Mouse (Mus musculus): ENCODE data around the gene Sp9.

Sp9 gene

DNA sequence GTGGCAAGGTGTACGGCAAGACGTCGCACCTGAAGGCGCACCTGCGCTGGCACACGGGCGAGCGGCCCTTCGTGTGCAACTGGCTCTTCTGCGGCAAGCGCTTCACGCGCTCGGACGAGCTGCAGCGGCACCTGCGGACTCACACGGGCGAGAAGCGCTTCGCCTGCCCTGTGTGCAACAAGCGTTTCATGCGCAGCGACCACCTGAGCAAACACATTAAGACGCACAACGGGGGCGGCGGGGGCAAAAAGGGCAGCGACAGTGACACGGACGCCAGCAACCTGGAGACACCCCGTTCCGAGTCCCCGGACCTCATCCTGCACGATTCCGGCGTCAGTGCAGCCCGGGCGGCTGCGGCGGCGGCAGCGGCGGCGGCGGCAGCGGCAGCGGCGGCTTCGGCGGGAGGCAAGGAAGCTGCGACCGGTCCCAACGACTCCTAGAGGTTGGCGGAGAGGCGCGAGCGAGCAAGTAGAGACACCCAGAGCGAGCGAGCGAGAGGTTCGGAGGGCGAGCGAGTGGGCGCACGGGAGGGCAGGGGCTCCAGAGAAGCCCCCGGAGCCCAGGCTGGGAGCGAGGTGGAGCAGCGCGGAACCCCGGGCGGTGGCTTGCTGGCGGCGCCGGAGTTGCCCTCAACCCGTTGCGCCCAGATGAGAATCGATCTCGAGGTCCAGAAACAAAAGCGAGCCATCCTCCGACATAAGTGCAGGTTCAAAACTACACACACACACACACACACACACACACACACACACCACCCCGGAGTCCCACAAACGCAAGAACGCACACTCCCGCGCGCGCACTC is 2.6 kb downstream of the Sp9 start:
- DNase-seq (ENCODE audit: low spot score in 2 of 2): peak in 1 of 2 experiments; percentile 18

DNA sequence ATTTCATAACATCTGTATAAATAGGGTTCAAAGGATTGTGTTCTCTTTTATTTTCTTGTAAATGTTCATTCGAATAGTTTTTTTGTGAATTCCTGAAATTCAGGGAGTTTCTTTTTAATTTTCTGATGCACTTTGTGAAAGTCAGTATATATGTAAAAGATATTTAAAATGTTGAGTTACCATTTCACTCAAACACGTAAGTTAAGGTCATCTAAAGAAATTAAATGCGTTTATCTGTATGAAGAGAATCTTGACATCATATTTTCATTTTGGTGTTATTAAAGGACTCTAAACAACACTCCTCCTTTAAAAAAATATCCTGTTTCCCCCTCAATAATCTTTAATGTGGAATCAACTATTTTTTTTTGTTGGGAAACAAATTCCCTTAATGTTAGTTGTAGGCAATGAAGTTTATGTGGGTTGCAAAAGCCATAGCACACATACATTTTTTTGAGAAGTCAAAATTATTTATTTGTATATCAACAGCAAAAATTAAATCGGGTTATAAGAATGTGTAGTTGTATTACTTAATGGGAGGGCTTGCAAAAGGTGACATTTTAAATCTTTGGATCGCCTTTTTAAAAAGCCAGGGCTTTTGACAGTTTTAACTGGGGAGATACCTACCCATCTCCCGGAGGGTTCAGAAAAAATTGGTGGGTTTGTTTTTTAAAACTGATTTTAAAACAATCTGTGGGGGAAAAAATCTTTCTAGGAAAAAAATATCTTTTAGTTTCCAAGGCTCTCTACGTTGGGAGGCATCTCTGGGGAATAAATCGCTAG is 3.7 kb downstream of the Sp9 start:
- DNase-seq (ENCODE audit: low spot score in 2 of 2): no peak

DNA sequence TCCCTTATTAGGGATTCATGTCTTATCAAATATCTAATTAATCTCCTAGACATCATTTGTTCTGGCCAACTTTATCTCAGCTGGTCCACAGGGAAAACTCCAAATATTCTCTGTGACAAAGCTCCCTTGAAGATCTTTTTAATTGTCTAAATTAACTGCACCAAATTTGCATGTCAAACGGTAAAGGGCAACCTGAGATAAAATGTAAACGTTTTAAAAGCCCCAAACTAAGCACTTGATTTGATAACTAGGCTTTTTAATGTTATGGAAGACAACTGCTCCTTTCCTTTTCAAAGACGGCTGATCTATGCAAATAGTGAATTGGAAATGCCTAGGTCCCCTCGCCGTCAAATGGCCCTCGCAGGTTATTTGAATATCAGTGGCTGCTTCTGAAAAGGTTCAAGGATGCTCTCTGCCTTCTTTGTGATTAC is 4.4 kb downstream of the Sp9 start:
- no peak for DNase-seq (ENCODE audit: low spot score in 2 of 2)

DNA sequence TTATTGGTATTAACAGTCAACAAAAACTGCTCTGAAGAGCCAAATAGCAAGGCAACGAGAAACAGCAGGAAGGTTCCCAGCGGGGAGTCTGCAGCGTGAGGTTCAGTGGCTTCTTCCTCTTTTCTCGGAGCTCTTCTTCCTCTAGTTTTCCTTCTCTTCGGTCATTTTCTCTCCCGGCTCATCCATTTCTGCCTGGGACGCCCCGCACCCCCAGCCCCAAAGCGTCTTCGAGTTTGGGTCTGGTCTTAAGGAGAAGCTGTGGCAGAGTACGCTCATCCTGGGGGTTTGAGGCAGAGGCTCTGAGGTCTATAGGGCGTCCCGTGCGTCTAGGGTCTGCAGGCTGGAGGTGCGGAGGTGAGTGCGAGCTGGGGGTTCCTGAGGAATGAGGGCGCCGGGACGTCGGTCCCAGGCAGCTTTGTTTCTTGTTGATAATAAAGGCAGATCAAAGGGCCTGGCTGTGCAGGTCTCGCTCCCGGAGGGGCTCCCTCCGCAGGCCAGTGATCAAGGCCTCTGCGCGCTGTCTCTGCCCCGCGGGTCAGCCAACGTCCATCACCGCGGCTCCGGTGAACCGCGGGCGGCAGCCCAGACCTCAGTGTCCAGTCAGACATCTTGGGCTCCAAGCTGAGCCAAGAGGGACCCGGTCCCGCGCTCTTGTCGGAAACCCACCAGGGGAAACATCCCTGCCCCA is 5.4 kb downstream of the Sp9 start:
- peak in 1 of 2 experiments; percentile 4 for DNase-seq (ENCODE audit: low spot score in 2 of 2)

DNA sequence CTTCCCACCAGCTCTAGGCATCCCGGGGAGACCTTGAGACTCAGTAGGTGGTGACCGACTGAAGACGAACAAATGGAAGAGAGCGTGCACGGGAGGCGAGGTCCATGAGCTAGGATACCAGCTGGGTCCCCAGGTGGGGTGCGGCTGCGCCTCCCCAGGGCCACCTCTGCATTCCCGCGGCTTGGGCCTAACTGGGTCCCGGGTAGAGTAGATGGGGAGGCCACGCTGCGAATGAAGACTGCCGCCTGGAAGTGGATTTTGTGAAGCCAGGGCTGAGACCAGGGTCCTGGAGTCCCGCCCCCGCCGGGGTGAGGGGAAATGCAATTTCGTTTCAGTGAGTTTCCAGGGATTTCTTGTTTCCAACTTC is 6.0 kb downstream of the Sp9 start:
- DNase-seq (ENCODE audit: low spot score in 2 of 2): no peak

DNA sequence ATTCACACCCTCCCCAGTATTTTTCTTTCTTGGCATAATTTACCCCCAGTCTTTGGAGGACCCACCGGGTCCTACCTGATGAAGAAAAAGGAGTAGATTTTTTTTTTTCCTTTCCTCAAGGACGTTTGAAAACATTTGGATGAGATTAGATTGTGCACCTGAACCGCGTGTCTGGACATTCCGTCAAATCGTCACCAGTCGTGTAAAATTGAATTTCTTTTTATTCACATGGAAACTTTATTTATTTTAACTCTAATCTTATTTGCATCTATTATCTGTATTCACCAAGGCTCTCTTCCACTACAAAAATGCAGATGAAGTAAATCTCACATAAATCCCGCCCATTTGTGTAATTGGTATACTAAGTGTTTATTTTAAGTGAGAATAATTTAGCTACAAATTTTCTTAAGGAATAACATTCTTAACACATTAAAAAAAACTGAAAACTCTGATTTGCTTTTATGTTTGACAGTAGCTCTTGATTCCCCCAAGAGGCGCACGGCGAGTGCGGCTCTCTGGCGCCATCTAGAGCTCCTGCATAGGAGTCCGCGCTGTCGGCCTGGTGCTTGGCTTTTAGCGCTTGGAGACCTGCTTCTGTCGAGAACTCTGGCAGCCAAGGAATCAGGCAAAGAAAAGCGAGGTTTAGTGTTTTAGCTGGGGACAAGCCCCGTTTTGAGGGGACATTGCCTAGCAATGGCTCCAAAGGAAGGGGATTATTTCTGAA is 6.6 kb downstream of the Sp9 start:
- peak; percentile 47 to 76 for DNase-seq (ENCODE audit: low spot score in 2 of 2)

DNA sequence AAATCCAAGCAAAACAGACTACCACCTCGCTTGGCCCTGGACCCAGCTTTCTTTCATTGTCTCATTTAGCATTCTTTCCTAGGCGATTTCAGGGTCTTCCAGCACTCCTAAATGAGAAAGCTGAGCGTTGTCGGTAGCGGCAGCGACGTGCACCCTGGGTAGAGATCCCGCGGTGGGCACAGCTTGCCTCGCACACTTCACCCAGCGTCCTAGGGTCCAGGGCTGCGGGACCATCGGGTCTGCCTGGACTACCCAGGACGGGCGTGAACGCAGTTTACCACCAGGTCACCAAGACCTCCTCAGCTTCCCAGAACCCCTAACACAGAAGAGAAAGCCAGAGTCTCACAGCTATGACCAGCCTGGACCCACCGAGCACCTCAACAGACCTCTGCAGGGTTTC is 7.1 kb downstream of the Sp9 start:
- DNase-seq (ENCODE audit: low spot score in 2 of 2): no peak

DNA sequence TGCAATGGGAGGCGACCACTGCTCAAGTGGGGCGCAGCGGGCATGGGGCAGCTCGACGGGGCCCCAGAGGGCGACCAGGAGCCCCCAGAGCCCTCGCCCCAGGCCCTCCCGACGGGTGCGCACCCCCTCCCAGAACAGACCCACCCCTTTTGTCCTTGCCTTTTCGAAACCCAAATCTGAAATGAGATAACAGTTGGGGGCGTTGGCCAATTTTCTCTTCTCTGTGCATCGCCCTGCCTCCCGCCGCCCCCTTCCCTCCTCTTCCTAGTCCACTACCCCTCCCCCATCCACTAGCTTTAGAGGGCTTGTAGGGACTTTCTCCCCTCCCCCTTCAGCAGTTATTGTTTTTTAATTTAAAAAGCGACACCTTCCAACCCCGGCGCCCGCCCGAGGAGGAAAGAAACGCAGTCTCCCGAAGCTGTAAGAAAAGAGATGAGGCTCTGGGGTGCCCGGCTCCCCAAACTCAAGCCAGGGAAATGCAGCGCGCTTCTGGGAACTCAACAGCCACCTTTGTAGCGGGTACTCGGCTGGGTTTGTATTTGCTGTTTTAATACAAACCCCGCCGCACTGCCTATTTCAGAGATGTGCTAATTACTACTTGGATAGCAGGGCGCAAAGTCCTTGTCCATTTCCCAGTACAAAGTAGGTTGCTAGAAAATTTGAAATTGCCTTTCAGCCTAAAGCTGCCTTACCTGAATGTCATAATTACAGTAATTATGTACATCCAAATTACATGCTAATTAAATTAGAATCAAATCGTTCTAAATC is 7.7 kb downstream of the Sp9 start:
- DNase-seq (ENCODE audit: low spot score in 2 of 2): no peak

DNA sequence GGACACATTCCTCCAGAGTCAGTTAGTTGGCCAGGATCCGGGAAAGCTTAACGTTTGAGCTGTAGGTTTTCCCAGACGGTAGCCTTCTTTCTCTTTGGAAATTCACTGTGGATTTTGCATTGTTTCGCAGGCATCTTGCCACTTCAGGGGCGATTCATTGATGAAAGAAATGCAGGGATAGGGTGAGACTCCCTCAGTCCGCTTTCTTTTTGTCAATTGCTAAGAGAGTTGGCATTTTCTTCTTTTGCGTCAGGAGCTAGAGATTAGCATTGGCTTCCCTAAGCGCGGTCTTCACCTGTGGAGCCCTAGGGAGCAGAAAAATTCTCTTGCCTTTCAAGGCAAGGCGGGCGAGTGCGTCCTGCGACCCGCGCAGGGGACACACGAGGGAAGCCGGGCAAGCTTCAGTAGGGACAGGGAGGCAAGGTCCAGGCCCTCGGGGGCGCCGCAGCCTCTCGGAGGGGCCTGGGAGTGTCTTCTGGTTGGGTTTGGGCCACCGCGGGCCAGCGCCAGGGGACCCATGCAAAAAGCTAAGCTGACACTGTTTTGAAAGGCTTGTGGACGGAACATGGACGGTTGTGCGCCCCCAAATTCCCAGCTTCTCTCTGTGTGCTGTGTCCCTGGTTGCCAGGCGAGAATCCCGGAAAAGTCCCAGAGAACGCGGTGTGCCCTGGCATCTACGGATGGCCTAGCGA is 8.8 kb downstream of the Sp9 start:
- no peak for DNase-seq (ENCODE audit: low spot score in 2 of 2)

DNA sequence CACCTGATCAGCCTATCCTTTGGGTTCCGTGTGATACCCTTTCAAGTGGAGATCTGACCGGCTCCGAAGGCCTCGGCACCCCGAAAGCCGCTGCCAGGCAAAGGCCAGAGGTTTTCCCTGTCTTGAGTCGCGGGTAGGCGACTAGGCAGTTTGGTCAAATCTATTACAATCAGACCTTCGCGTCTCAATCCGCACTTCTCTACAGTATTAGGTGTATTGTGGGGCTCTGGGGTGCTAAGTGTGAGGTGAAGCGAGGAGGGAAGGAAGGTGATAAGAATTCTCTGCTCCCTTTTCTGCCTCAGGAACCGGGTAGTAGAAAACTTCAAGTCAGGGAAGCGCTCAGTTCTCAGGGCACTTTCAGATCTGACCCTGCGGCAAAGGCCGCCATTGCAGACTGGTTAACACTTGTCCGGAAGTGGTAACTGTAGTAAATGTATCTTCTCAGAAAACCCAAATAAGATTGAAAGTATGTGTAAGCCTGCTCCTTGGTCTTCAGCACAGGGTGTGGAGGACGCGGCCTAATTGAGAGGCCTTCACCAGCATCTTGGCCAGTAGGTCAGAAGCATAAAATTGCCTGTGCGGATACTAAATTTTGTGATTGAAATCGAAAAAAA is 9.4 kb downstream of the Sp9 start:
- DNase-seq (ENCODE audit: low spot score in 2 of 2): no peak

DNA sequence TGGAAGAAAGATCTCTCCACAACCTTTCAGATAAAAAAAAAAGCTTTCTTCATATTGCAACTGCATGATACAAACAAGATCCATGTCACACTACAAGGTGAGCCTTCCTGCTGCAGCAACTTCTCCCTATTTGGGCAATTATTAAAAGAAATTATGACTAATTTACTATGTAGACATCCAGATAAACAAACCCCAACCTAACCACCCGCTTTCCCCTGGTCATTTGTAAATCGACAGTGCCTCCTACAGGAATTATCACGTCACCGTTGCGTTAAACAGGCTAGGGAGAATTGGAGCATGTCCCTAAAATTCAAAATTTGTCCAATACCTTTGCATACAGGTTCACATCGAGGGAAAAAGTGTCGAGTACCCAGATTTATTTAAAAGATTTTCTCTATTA is 10.0 kb downstream of the Sp9 start:
- no peak for DNase-seq (ENCODE audit: low spot score in 2 of 2)

DNA sequence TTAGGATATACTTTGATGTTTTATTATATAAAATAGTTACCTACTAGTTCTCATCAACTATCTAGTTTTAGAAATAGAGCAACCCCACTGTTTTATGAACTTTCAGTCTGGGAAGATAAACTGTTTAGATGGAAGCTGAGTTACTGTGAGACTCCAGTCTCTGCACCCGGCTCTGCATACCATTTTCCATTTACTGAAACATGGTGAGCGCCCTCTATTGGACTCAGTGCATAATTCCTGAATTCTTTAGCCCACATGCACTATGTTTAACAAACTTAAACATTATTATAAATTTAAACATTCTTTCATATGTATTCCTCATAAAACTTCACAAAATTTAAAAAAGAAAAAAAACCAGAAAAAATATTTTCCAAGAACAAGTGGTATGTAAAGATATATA is 13.9 kb downstream of the Sp9 start:
- no peak for DNase-seq (ENCODE audit: low spot score in 2 of 2)

DNA sequence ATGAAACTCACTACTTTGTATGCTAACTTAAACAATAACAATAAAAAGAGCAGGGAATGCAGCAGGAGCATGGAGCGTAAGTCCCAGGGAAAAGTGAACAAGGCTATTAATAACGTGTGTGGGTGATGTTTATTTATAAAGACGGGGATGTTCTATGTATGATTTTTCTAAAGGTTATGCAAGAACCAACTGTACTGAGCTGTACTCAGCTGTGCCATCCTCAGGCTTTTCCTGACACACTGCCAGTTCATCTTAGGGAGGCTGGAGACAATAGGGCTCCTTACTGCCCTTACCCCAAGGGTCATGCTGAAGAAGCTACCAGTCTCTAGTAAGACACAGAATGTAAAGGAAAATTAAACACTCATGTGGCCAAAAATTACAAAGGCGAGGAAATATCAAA is 19.4 kb downstream of the Sp9 start:
- DNase-seq (ENCODE audit: low spot score in 2 of 2): no peak

DNA sequence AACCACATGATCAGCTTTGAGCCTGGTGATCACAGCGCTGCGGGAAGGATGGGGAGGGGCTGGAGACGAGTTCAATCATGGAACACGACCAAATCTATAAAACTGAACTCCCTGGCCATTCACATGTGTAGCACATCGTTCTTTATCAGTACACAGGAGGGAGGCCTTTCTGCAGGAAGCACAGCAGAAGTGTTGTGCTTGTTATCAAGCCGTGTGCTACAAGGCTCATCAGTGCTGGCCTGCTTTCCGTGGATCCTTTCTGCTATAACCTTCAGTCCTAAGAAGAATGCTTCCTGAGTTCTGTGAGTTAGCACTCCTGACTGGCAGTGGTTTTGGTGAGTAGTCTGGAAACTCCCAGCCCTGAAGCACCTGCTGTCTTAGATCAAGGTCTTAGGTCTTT is 23.3 kb downstream of the Sp9 start:
- no peak for DNase-seq (ENCODE audit: low spot score in 2 of 2)

DNA sequence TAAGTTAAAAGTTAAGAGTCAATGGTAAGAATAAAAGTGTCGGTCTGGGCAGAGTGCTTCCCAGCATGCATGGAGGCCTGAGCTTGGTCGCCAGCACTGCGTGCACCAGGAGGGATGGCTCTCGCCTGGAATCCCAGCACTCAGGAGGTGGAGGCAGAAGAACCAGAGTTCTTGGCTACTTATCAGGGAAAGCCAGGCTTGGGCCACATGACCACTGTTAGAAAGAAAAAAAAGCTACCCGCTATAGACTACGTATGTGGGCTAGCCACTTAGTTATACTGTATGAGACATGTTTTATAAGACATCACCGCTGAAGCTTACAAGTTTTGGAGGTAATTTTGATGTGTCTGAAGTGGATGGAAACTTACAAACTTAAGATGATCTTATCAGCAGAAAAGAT is 26.4 kb downstream of the Sp9 start:
- no peak for DNase-seq (ENCODE audit: low spot score in 2 of 2)

DNA sequence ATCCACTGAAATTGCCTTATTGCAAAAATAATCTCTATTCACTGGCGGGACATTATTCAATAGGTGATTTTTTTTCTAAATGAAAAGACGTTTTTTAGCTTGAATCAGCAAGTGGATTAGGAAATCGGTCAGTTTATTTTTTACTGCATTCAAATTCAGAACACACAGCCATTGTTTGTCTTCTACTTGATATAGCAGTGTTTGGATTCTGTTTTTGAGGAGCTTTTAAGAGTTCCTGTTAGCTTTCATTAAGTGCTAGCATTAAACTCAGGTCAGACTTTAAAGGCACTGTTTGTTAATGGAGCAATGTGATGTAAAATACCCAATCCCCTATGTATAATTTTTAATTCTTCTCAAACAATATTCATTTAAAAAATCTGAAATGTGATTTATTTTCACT is 27.1 kb downstream of the Sp9 start:
- DNase-seq (ENCODE audit: low spot score in 2 of 2): no peak

DNA sequence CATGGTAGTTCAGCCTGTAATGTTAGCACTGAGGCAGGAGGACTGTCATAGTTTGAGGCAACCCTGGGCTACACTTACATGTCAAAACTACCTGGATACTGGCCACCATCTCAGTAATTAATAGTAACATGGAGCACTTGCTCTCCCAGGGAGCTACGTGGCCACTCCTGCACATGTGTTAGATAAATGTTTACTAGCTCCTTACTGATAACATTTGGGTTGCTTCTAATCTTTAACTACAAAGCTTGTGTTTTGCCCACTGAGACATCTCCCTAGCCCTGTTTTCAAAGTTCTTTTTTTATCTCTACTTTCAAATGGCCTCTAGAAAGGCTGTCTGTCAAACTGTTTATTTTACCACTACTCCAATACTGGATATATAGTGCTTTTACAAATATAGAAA is 30.3 kb downstream of the Sp9 start:
- no peak for DNase-seq (ENCODE audit: low spot score in 2 of 2)

DNA sequence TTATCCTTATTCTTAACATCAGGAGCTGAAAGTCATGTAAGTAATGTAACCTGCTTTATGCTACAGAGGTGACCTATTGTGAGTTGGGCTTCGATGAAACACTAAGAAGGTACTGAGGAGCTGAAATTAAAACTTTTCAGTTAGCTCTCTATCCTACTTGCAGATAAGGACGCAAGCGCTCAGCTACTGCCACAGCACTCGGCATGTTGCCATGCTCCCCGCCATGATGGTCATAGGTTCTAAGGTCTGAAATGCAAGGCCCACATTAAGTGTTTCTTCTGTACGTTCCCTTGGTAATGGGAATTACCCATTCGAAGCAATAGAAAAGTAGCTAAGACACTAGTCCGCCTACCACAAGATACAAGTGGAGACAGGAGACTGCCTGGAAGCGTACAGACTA is 31.0 kb downstream of the Sp9 start:
- DNase-seq (ENCODE audit: low spot score in 2 of 2): no peak

DNA sequence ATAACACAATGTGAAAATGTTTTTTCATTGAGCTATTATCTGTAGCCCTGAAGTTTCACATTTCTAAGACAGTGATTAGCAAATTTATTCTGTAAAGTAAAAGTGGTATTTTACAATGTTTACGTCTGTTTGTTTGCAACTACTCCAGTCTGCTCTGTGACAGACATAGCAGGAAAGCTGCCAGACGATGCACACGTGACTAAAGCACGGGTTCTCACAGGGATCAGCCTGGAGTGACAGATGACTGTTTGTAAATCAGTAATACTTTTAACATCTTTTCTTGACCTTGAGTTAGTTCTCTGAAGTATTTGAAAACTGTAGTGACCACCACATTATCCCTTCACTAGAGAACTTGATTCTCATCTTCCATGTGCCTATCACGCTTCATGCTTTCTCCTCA is 32.8 kb downstream of the Sp9 start:
- no peak for DNase-seq (ENCODE audit: low spot score in 2 of 2)

DNA sequence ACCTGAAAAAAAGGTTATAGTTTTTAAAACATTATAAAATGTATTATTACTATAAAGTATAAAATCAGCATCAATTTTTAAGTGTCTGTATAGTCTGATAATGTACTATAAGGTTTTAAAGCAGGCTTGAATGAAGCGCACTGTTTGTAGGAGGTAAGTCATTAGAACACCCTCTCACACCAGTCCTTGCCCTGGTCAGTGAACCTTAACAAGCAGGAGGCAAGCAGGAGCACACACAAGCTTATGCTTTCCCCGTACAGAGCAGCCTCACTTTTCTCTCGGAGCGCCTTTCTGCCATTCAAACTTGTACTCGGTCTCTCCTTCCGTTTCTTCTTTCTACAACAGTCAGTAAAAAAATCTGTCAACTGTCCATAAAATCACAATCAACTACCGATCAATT is 34.3 kb downstream of the Sp9 start:
- DNase-seq (ENCODE audit: low spot score in 2 of 2): no peak

Measured in heart, adult 9 months (tissue).